Mouse (Mus musculus) urinary bladder, postnatal 25 days (tissue): ENCODE results near the gene Armc9.
A peak's percentile ranks its signal among the peaks of the same experiment; 100 is the strongest.

Source experiments
- DNase-seq: peaks from one replicate; pipeline ENCODE4 v3.0.0; 2022; ENCODE audit warnings: low spot score

The Armc9 gene

GRCm38 (mm10) chr1:86281781-86282536 lies 127.4 kb downstream of the Armc9 start:
- no peak for DNase-seq

GRCm38 (mm10) chr1:86284101-86284500 lies 129.5 kb downstream of the Armc9 start:
- no peak for DNase-seq

GRCm38 (mm10) chr1:86285295-86285694 lies 130.7 kb downstream of the Armc9 start:
- no peak for DNase-seq

- DNase-seq: no peak
Measured at GRCm38 (mm10) chr1:86287473-86287872, 132.9 kb downstream of the Armc9 start.

GRCm38 (mm10) chr1:86290452-86290851 lies 135.9 kb downstream of the Armc9 start:
- DNase-seq: no peak

- DNase-seq: no peak
Measured at GRCm38 (mm10) chr1:86293091-86293490, 138.5 kb downstream of the Armc9 start.

- DNase-seq: no peak
Measured at GRCm38 (mm10) chr1:86293868-86294267, 139.3 kb downstream of the Armc9 start.

GRCm38 (mm10) chr1:86294472-86294871 lies 139.9 kb downstream of the Armc9 start:
- DNase-seq: no peak

GRCm38 (mm10) chr1:86300093-86300492 lies 145.5 kb downstream of the Armc9 start:
- no peak for DNase-seq

GRCm38 (mm10) chr1:86300731-86301130 lies 146.2 kb downstream of the Armc9 start:
- DNase-seq: no peak

- no peak for DNase-seq
Measured at GRCm38 (mm10) chr1:86301221-86302091, 146.9 kb downstream of the Armc9 start.

GRCm38 (mm10) chr1:86302532-86302931 lies 148.0 kb downstream of the Armc9 start, which contains the start of gene B3gnt7:
Gene B3gnt7, plus strand, starts transcription at chr1:86302832.
- no peak for DNase-seq

GRCm38 (mm10) chr1:86303063-86303872 lies 148.7 kb downstream of the Armc9 start:
- DNase-seq: peak; percentile 48

GRCm38 (mm10) chr1:86303873-86304250 lies 149.3 kb downstream of the Armc9 start:
- no peak for DNase-seq

- no peak for DNase-seq
Measured at GRCm38 (mm10) chr1:86306686-86307085, 152.1 kb downstream of the Armc9 start.

GRCm38 (mm10) chr1:86307177-86307762 lies 152.7 kb downstream of the Armc9 start:
- no peak for DNase-seq

GRCm38 (mm10) chr1:86307871-86308641 lies 153.5 kb downstream of the Armc9 start:
- no peak for DNase-seq

- no peak for DNase-seq
Measured at GRCm38 (mm10) chr1:86309270-86309833, 154.8 kb downstream of the Armc9 start.

- no peak for DNase-seq
Measured at GRCm38 (mm10) chr1:86310536-86311310, 156.1 kb downstream of the Armc9 start.

GRCm38 (mm10) chr1:86311467-86312005 lies 157.0 kb downstream of the Armc9 start:
- no peak for DNase-seq
